Mouse (Mus musculus) lung, embryonic 15.5 days (tissue): ENCODE results near the gene Ass1. TPM values are rescaled to one million over a fixed set of nuclear protein-coding genes. Genes with fewer than 3 reads are reported as not detected.

Source experiments
- ATAC-seq: fragments of 200-750 bp; cut with Nextera tagmentation; 2 replicates; pipeline ENCODE4 v1.8.0; 2017; ENCODE audit warnings: moderate number of reproducible peaks, borderline replicate concordance; ENCODE audit not compliant: low FRiP score, low TSS enrichment; ENCODE audit errors: extremely low read depth
- H3K27ac ChIP-seq: fragments of 300-500 bp; sonication (generic); 2 replicates; pipeline ENCODE4 v1.5.1; 2015; ENCODE audit warnings: moderate library complexity, mild to moderate bottlenecking, inconsistent platforms
- H3K27me3 ChIP-seq: fragments of 300-500 bp; sonication (generic); 2 replicates; pipeline ENCODE4 v1.6.1; 2015; ENCODE audit warnings: inconsistent platforms
- H3K36me3 ChIP-seq: fragments of 300-500 bp; sonication (generic); 2 replicates; pipeline ENCODE4 v1.6.1; 2015; ENCODE audit warnings: inconsistent platforms
- H3K4me1 ChIP-seq: fragments of 300-500 bp; sonication (generic); 2 replicates; pipeline ENCODE4 v1.6.1; 2015; ENCODE audit warnings: inconsistent platforms
- H3K4me2 ChIP-seq: fragments of 300-500 bp; sonication (generic); 2 replicates; pipeline ENCODE4 v1.6.1; 2015; ENCODE audit warnings: inconsistent platforms, mild to moderate bottlenecking, moderate library complexity
- H3K4me3 ChIP-seq: fragments of 300-500 bp; sonication (generic); 2 replicates; pipeline ENCODE4 v1.5.1; 2015; ENCODE audit warnings: mild to moderate bottlenecking, inconsistent platforms
- H3K9ac ChIP-seq: fragments of 300-500 bp; sonication (generic); 2 replicates; pipeline ENCODE4 v1.6.1; 2015; ENCODE audit warnings: inconsistent platforms
- H3K9me3 ChIP-seq: fragments of 300-500 bp; sonication (generic); 2 replicates; pipeline ENCODE4 v1.6.1; 2016; ENCODE audit warnings: inconsistent platforms
- WGBS: fragments of 180-500 bp; shearing (Covaris S2); methylation state at CpG from one replicate; pipeline ENCODE4 v1.1.7; 2015; 5-methylcytosine and 5-hydroxymethylcytosine counted together
- polyA plus RNA-seq: library from polyadenylated mRNA; unstranded; fragments of >200 nt; fragmentation: Nextera tagmentation; extraction: Ambion mirVana; gene quantifications from 2 replicates; pipeline ENCODE4 v1.2.1, GENCODE M21; 2015

The Ass1 gene
- polyA plus RNA-seq, 1 experiment from 2014 or later = 37.2 TPM

- Histone ChIP-seq H3K9ac (no peak overlapping the region), H3K27ac (no peak overlapping the region), H3K4me1 (no peaks in the 10 kb centered on the region), H3K4me2 (no peak overlapping the region), H3K27me3 (no peaks in the 10 kb centered on the region), H3K4me3 (no peak overlapping the region), H3K36me3 (no peaks in the 10 kb centered on the region), H3K9me3 (0 out of 2 replicates have a peak, but pooled peaks cover 2% of the 10 kb centered on the region)
- ATAC-seq = no peak
- 84% methylated on average over 10 of the region's 10 CpGs for WGBS
These were observed 82.0 kb downstream of the Ass1 start for GRCm38 (mm10) chr2:31551971-31552370.

GRCm38 (mm10) chr2:31554619-31555018 is 84.6 kb downstream of the Ass1 start:
- Histone ChIP-seq H3K9ac (no peak overlapping the region), H3K4me1 (no peaks in the 10 kb centered on the region), H3K27me3 (no peaks in the 10 kb centered on the region), H3K4me3 (no peak overlapping the region), H3K9me3 (0 out of 2 replicates have a peak, but pooled peaks cover 2% of the 10 kb centered on the region), H3K36me3 (no peaks in the 10 kb centered on the region), H3K4me2 (no peak overlapping the region), H3K27ac (no peak overlapping the region)
- ATAC-seq = no peak
- WGBS = 82% methylated on average over 5 of the region's 5 CpGs

Other genes starting within 250 kb of the Ass1 start
- 17.1 and 17.4 TPM in 2 replicates for gene Ncs1, start 224.4 kb upstream of the Ass1 start, polyA plus RNA-seq
- 0.58 and 1.2 TPM in 2 replicates for gene Hmcn2, start 155.8 kb upstream of the Ass1 start, polyA plus RNA-seq
- gene Fubp3, start 102.4 kb downstream of the Ass1 start, polyA plus RNA-seq = 78.4 and 81.8 TPM in 2 replicates
- 0.06 and 0.14 TPM in 2 replicates for gene Prdm12, start 169.8 kb downstream of the Ass1 start, polyA plus RNA-seq
- gene Exosc2, start 200.5 kb downstream of the Ass1 start, polyA plus RNA-seq = 67.7 and 69.1 TPM in 2 replicates
- 37.2 and 38.1 TPM in 2 replicates for gene Abl1, start 218.2 kb downstream of the Ass1 start, polyA plus RNA-seq